Mouse (Mus musculus) midbrain, embryonic 14.5 days (tissue): ENCODE results near the gene Col20a1. TPM values are rescaled to one million over a fixed set of nuclear protein-coding genes. Genes with fewer than 3 reads are reported as not detected.

ENCODE experiments used
- ATAC-seq: fragments of 200-750 bp; cut with Nextera tagmentation; 2 replicates; pipeline ENCODE4 v1.8.0; 2017; ENCODE audit warnings: moderate number of reproducible peaks, moderate library complexity; ENCODE audit not compliant: low FRiP score, low TSS enrichment
- DNase-seq: peaks from one replicate; pipeline ENCODE4 v3.0.0-alpha.2; 2015
- H3K27ac ChIP-seq: fragments of 300-500 bp; sonication (generic); replicated peaks from 2 replicates; pipeline ENCODE4 v1.5.1; 2014; ENCODE audit warnings: mild to moderate bottlenecking, low read depth, low read length, moderate library complexity
- H3K27me3 ChIP-seq: fragments of 300-500 bp; sonication (generic); 2 replicates; pipeline ENCODE4 v1.6.1; 2014; ENCODE audit warnings: low read length, control low read depth, mixed read lengths; ENCODE audit not compliant: control insufficient read depth, insufficient read depth
- H3K36me3 ChIP-seq: fragments of 300-500 bp; sonication (generic); 2 replicates; pipeline ENCODE4 v1.6.1; 2014; ENCODE audit warnings: low read length, control low read depth; ENCODE audit not compliant: control insufficient read depth, insufficient read depth
- H3K4me1 ChIP-seq: fragments of 300-500 bp; sonication (generic); 2 replicates; pipeline ENCODE4 v1.6.1; 2014; ENCODE audit warnings: mild to moderate bottlenecking, antibody characterized with exemption, low read length, control low read depth; ENCODE audit not compliant: control insufficient read depth, insufficient read depth
- H3K4me2 ChIP-seq: fragments of 300-500 bp; sonication (generic); 2 replicates; pipeline ENCODE4 v1.6.1; 2014; ENCODE audit warnings: mild to moderate bottlenecking, low read length, moderate library complexity
- H3K4me3 ChIP-seq: fragments of 300-500 bp; sonication (generic); replicated peaks from 2 replicates; pipeline ENCODE4 v1.5.1; 2014; ENCODE audit warnings: low read depth, low read length
- H3K9ac ChIP-seq: fragments of 300-500 bp; sonication (generic); replicated peaks from 2 replicates; pipeline ENCODE4 v1.6.1; 2014; ENCODE audit warnings: mild to moderate bottlenecking, low read length, moderate library complexity
- H3K9me3 ChIP-seq: fragments of 300-500 bp; sonication (generic); 2 replicates; pipeline ENCODE4 v1.6.1; 2016; ENCODE audit warnings: low read length, control low read depth, mixed read lengths; ENCODE audit not compliant: control insufficient read depth
- WGBS: fragments of 180-500 bp; shearing (Covaris S2); extraction: QIAGEN DNeasy Blood & Tissue Kit; methylation state at CpG from one replicate; pipeline ENCODE4 v1.1.7; 2014; 5-methylcytosine and 5-hydroxymethylcytosine counted together
- polyA plus RNA-seq: library from polyadenylated mRNA; unstranded; fragments of >200 nt; fragmentation: Nextera tagmentation; extraction: Ambion mirVana; gene quantifications from 2 replicates; pipeline ENCODE4 v1.2.1, GENCODE M21; 2014

Gene Col20a1
- polyA plus RNA-seq, 1 experiment from 2014 or later, result 0.16 TPM

DNA sequence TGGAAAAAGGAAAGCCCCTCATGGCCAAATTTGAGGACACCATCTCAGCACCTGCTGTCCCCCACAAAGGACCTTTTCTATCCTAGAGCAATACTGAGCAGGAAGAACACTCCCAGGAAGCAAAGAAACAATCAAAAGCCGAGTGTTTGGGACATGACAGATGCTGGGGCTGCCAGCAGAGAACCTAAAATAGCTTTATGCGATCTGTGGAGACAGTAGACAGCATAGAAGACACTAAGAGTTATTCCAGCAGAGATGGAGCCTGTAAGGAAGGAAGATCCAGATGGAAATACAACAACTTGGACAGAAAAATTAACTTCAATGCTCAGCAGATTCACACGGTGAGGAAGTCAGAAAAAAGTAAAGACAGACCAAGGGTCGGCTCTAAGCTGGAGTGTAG lies 79.5 kb downstream of the Col20a1 start:
- Histone ChIP-seq H3K36me3 (no peaks in the 10 kb centered on the region), H3K27ac (no peak overlapping the region), H3K4me1 (no peaks in the 10 kb centered on the region), H3K4me3 (no peak overlapping the region), H3K9ac (no peak overlapping the region), H3K9me3 (no peaks in the 10 kb centered on the region), H3K27me3 (no peaks in the 10 kb centered on the region), H3K4me2 (no peak overlapping the region)
- DNase-seq (no peak), ATAC-seq (no peak)
- 73% methylated on average over 4 of the region's 4 CpGs for WGBS

Other genes with a start within 250 kb of the Col20a1 start
- 20.1 and 21.3 TPM in 2 replicates for gene Bhlhe23, start 209.6 kb upstream of the Col20a1 start, polyA plus RNA-seq
- gene Ythdf1, start 65.6 kb upstream of the Col20a1 start, polyA plus RNA-seq, result 44.4 and 59.1 TPM in 2 replicates
- gene Birc7, start 57.5 kb upstream of the Col20a1 start, polyA plus RNA-seq, result 0.18 and 0.38 TPM in 2 replicates
- 89.6 and 94.9 TPM in 2 replicates for gene Nkain4, start 31.8 kb upstream of the Col20a1 start, polyA plus RNA-seq
- gene Arfgap1, start 19.3 kb upstream of the Col20a1 start, polyA plus RNA-seq, result 86.6 and 92.4 TPM in 2 replicates
- 50.8 and 52.6 TPM in 2 replicates for gene Chrna4, start 57.0 kb downstream of the Col20a1 start, polyA plus RNA-seq
- gene Kcnq2, start 148.8 kb downstream of the Col20a1 start, polyA plus RNA-seq, result 52.0 and 52.4 TPM in 2 replicates
- 12.7 and 14.1 TPM in 2 replicates for gene Eef1a2, start 170.5 kb downstream of the Col20a1 start, polyA plus RNA-seq
- 442 and 539 TPM in 2 replicates for gene Ppdpf, start 200.7 kb downstream of the Col20a1 start, polyA plus RNA-seq
- gene Ptk6, start 216.3 kb downstream of the Col20a1 start, polyA plus RNA-seq, result not detected in 2 replicates
- 0.11 and 0.16 TPM in 2 replicates for gene Srms, start 226.7 kb downstream of the Col20a1 start, polyA plus RNA-seq
- 0.39 and 0.49 TPM in 2 replicates for gene Fndc11, start 233.5 kb downstream of the Col20a1 start, polyA plus RNA-seq